Mouse (Mus musculus) forebrain, postnatal 0 days (tissue): ENCODE measurements around the gene Shcbp1l. TPM values are rescaled to one million over a fixed set of nuclear protein-coding genes. Genes with fewer than 3 reads are reported as not detected.
A peak's percentile ranks its signal among the peaks of the same experiment; 100 is the strongest.
"Not testable (repeated sequence)": the region's sequence is repeated elsewhere in the genome, so short reads cannot be mapped to it uniquely, and the experiment has no call there.

Experiments used
- ATAC-seq: fragments of 200-750 bp; cut with Nextera tagmentation; 2 replicates; pipeline ENCODE4 v1.8.0; 2017; ENCODE audit warnings: mild to moderate bottlenecking, moderate library complexity
- DNase-seq: peaks from one replicate; pipeline ENCODE4 v3.0.0-alpha.2; 2015
- H3K27ac ChIP-seq: fragments of 300-500 bp; sonication (generic); 2 replicates; pipeline ENCODE4 v1.5.1; 2014; ENCODE audit warnings: low read depth, mild to moderate bottlenecking, antibody characterized with exemption, low read length, moderate library complexity, mixed read lengths
- H3K27me3 ChIP-seq: fragments of 300-500 bp; sonication (generic); 2 replicates; pipeline ENCODE4 v1.6.1; 2014; ENCODE audit warnings: mild to moderate bottlenecking, low read length, mixed read lengths; ENCODE audit not compliant: insufficient read depth
- H3K36me3 ChIP-seq: fragments of 300-500 bp; sonication (generic); 2 replicates; pipeline ENCODE4 v1.6.1; 2014; ENCODE audit warnings: mild to moderate bottlenecking, moderate library complexity; ENCODE audit not compliant: insufficient read depth
- H3K4me1 ChIP-seq: fragments of 300-500 bp; sonication (generic); 2 replicates; pipeline ENCODE4 v1.6.1; 2014; ENCODE audit warnings: antibody characterized with exemption; ENCODE audit not compliant: insufficient read depth
- H3K4me2 ChIP-seq: fragments of 300-500 bp; sonication (generic); 2 replicates; pipeline ENCODE4 v1.6.1; 2014; ENCODE audit warnings: low read depth, mild to moderate bottlenecking, moderate library complexity
- H3K4me3 ChIP-seq: fragments of 300-500 bp; sonication (generic); 2 replicates; pipeline ENCODE4 v1.5.1; 2014; ENCODE audit warnings: low read depth, low read length, mixed read lengths
- H3K9ac ChIP-seq: fragments of 300-500 bp; sonication (generic); 2 replicates; pipeline ENCODE4 v1.6.1; 2014; ENCODE audit warnings: mild to moderate bottlenecking
- H3K9me3 ChIP-seq: fragments of 300-500 bp; sonication (generic); 2 replicates; pipeline ENCODE4 v1.6.1; 2016; ENCODE audit warnings: low read length
- CTCF ChIP-seq: sonication (generic); IDR thresholded peaks from 2 replicates; pipeline ENCODE4 v1.5.1; 2016; ENCODE audit warnings: antibody characterized with exemption, control low read depth, low read depth
- WGBS: fragments of 180-500 bp; shearing (Covaris S2); extraction: QIAGEN DNeasy Blood & Tissue Kit; methylation state at CpG from one replicate; pipeline ENCODE4 v1.1.7; 2014; 5-methylcytosine and 5-hydroxymethylcytosine counted together
- polyA plus RNA-seq: library from polyadenylated mRNA; unstranded; fragments of >200 nt; fragmentation: Nextera tagmentation; extraction: Ambion mirVana; gene quantifications from 2 replicates; pipeline ENCODE4 v1.2.1, GENCODE M21; 2015
- total RNA-seq: library from RNA; depleted of rRNA; stranded (reverse); fragments of >200 nt; gene quantifications from 2 replicates; pipeline ENCODE4 v1.2.3, GENCODE M21; 2014

Gene Shcbp1l
- total and polyA plus RNA-seq, 2 experiments from 2014 or later, result 1.4 to 3.1 TPM

DNA sequence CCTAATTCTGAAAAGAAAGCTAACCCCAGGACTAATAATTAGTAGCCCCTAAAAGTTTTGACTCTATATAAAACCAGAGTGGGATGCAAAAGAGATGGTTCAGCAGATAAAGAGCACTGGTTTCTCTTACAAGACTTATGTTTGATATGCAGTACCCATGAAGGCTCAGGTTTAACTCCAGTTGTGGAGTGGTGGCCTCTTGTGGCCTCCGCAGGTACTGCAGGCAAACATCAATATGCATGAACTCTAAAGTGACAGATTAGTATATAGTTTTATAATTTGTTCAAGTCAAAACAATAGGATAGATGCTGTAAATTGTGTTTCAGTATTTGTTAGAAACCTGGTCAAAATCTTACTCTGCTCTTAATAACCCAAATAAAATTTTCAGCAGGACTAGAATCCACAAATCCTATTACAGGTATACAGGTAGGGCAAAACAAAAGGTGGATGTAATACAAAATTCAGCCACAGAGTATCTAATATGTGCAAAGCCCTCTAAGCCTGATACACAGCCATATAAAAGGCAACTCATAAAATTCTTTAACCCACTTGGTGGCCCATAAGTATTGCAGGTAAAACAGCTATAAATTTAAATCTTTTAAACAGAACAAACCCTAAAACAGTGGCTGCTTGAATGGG lies 55.5 kb downstream of the Shcbp1l start:
- 34% methylated on average over 1 of the region's 1 CpGs for WGBS
- Histone ChIP-seq H3K4me1 (peaks cover 13% of the 10 kb centered on the region; the same call in 1 of the 2 replicates), H3K4me2 (no peak overlapping the region), H3K4me3 (no peak overlapping the region), H3K36me3 (peaks cover 35% of the 10 kb centered on the region), H3K9ac (no peak overlapping the region), H3K27me3 (no peaks in the 10 kb centered on the region), H3K27ac (no peak overlapping the region), H3K9me3 (no peaks in the 10 kb centered on the region)
- peak; percentile 83 for TF ChIP-seq CTCF
- DNase-seq (peak; percentile 83), ATAC-seq (peak; percentile 71; the same call in 1 of the 2 replicates)

DNA sequence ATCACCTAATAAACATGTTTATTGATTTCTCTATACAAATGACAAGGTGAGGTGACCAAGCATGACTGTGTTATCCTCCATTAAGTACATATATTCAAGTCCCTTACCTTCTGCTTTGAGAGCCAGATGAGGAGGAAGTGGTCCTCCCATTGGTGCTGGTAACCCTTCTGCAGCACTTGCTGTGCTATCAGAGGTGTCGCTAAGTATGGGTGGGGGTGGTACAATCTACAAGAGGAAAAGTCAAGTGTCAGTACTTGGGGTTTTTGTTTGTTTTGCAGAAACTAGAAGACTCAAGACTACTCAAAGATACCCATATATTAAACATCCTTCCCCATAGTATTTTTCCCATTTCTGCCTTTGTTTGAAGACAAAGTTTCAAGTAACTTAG lies 56.1 kb downstream of the Shcbp1l start:
- Histone ChIP-seq H3K4me3 (no peak overlapping the region), H3K27me3 (no peaks in the 10 kb centered on the region), H3K4me1 (peaks cover 16% of the 10 kb centered on the region; the same call in 1 of the 2 replicates), H3K4me2 (no peak overlapping the region), H3K9ac (no peak overlapping the region), H3K36me3 (peaks cover 34% of the 10 kb centered on the region), H3K27ac (no peak overlapping the region), H3K9me3 (no peaks in the 10 kb centered on the region)
- TF ChIP-seq CTCF, result no peak
- 85% methylated on average over 1 of the region's 1 CpGs for WGBS
- DNase-seq, result no peak
- no peak for ATAC-seq

DNA sequence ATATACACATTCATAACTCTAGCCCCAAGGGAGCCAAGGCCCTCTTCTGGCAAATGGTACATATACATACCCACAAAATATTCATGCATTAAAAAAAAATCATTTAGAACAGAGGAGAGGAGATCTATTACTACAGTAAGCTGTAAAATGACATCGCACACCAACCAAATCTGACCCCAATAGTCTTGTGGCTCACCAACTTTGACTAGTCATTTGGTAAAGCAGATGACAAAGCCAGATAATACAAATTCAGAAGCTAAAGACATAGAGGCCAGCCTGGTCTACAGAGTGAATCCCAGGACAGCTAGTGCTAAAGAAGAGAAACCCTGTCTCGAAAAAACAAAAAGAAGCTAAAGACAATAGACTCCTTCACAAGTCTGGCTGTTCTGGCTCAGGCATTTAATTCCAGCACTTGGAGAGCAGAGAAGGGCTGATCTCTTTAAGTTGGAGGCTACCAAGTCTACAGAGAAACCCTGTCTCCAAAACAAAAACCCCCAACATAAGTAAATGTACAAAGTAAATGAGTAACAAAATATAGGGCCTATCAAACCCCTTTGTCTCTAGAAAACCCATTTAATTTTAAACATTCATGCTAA lies 60.3 kb downstream of the Shcbp1l start:
- Histone ChIP-seq H3K9me3 (no peaks in the 10 kb centered on the region), H3K27ac (no peak overlapping the region), H3K9ac (0 out of 2 replicates have a peak overlapping the region, but pooled peaks have one; percentile 14), H3K27me3 (no peaks in the 10 kb centered on the region), H3K36me3 (peaks cover 7% of the 10 kb centered on the region), H3K4me1 (peaks cover 19% of the 10 kb centered on the region; the same call in 1 of the 2 replicates), H3K4me2 (peak overlapping the region; percentile 78), H3K4me3 (peak overlapping the region; percentile 77)
- TF ChIP-seq CTCF, result no peak
- DNase-seq, result no peak
- no peak for ATAC-seq
- 38% methylated on average over 2 of the region's 2 CpGs for WGBS

DNA sequence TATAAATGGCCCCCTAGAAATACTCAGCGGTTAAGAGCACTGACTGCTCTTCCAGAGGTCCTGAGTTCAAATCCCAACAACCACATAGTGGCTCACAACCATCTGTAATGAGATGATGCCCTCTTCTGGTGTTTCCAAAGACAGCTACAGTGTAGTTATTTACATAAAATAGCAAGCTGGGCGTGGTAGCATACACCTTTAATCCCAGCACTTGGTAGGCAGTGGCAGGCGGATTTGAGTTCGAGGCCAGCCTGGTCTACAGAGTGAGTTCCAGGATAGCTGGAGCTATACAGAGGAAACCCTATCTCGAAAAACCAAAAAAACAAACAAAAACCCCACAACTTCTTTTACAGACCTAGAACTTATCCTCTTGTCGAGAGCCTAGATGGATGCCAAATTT lies 61.2 kb downstream of the Shcbp1l start:
- not testable (repeated sequence) for ATAC-seq
- WGBS, result 9% methylated on average over 6 of the region's 6 CpGs

DNA sequence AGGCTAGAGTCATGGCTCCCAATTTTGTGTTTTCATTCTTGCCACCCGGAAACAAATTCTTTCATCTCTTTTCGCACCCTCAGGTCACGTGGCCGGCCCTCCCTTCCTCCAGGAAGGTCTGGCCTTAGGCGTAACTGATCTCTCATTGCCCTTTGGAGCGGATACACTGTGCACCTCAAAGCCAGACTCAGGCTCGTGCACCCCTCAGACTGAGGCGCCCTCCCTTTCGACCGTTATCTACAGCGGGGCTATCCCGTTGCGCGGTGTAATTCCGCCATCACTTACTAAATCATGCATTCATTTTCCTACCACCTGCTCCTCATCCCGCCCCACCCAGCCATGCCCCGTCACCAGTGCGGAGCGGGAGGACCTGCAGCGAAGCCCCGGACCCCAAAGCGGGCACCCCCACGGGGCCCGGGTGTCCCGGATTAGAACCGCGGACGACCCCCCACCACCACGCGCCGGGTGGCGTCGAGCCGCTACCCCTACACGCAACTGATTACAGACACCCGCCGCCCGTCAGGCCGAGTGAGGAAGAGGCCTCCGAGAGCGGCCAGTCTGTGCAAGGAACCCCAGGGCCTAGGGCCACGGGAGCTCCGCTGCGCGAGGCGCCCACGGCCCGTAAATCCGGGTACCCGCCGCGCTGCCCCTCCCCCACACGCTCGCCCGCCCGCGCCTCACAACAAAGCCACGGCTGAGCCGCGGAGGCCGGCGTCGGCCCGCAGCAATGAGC lies 62.0 kb downstream of the Shcbp1l start:
- 2% methylated on average over 64 of the region's 64 CpGs for WGBS
- Histone ChIP-seq H3K4me1 (peaks cover 19% of the 10 kb centered on the region; the same call in 1 of the 2 replicates), H3K36me3 (no peaks in the 10 kb centered on the region), H3K27me3 (no peaks in the 10 kb centered on the region), H3K9ac (peak overlapping the region; percentile 90), H3K4me3 (peak overlapping the region; percentile 77), H3K27ac (peak overlapping the region; percentile 95), H3K4me2 (peak overlapping the region; percentile 78), H3K9me3 (no peaks in the 10 kb centered on the region)
- DNase-seq, result peak; percentile 64
- TF ChIP-seq CTCF, result no peak
- ATAC-seq, result peak; percentile 86

More for the DNA sequence above, 61.2 kb downstream of the Shcbp1l start:
- not testable (repeated sequence) for H3K27ac ChIP-seq, DNase-seq, H3K36me3 ChIP-seq, H3K9me3 ChIP-seq, H3K27me3 ChIP-seq
- TF ChIP-seq CTCF, result 0 out of 2 replicates have a peak, but pooled peaks have one; percentile 2
- Histone ChIP-seq H3K4me3 (peak overlapping the region; percentile 77), H3K9ac (peak overlapping the region; percentile 90), H3K4me1 (peaks cover 19% of the 10 kb centered on the region; the same call in 1 of the 2 replicates), H3K4me2 (peak overlapping the region; percentile 78)

DNA sequence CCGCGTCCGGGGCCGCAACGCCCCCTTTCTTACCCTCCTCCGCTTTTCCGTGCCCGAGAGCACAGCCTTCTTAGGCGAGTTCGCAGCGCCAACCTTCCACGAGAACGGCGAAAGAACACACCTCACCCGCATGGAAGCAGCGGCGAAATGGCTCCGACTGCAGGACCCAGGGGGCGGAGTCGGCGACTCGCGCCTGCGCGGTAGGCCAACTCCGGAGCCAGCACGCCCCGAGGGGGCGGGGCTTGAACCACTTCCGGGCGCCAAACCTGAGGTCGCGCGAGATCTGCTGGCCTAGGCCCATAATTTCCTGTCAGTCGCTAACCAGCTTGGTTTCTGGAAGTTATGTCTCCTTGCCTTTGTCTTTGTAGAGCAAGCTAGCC lies 62.5 kb downstream of the Shcbp1l start, which contains the start of gene Dhx9:
TSS of gene Dhx9 (minus strand) at position 161 of the 380 bp plus-strand sequence.
- Histone ChIP-seq H3K27me3 (no peaks in the 10 kb centered on the region), H3K27ac (peak within 1 kb of the TSS; percentile 95), H3K4me3 (peak within 1 kb of the TSS; percentile 77), H3K4me2 (peak within 1 kb of the TSS; percentile 78), H3K9me3 (no peaks in the 10 kb centered on the region), H3K9ac (peak within 1 kb of the TSS; percentile 90), H3K36me3 (no peaks in the 10 kb centered on the region), H3K4me1 (peaks cover 19% of the 10 kb centered on the region; the same call in 1 of the 2 replicates)
- ATAC-seq, result peak; percentile 94
- 0 out of 2 replicates have a peak, but pooled peaks have one; percentile 25 for TF ChIP-seq CTCF
- DNase-seq, result peak; percentile 99
- WGBS, result under 1% methylated on average over 35 of the region's 35 CpGs

DNA sequence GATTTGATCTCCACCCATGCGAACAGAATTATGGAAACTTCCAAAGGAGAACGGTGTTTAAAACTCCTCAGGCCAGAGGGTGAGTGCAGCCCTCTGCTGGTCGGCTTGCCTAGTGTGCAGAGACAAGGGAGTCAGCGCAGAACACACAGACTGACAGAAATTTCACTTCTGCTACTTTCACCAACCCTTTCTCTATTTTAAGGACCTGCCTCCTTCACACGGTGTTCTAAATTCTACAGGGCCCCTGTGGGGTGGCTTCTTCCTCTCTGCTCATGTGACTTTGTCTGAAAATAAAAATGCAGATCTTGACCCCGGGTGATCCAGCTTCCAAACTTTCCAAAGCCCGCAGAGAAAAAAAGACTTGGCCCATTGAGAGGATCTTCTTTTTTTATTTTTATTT lies 64.2 kb downstream of the Shcbp1l start:
- DNase-seq, result no peak
- Histone ChIP-seq H3K4me3 (no peak overlapping the region), H3K36me3 (no peaks in the 10 kb centered on the region), H3K4me2 (no peak overlapping the region), H3K27me3 (no peaks in the 10 kb centered on the region), H3K9ac (no peak overlapping the region), H3K4me1 (peaks cover 17% of the 10 kb centered on the region; the same call in 1 of the 2 replicates), H3K27ac (no peak overlapping the region), H3K9me3 (no peaks in the 10 kb centered on the region)
- WGBS, result 51% methylated on average over 7 of the region's 7 CpGs
- ATAC-seq, result no peak
- TF ChIP-seq CTCF, result 0 out of 2 replicates have a peak, but pooled peaks have one; percentile 17
